Mouse (Mus musculus): ENCODE measurements around the gene Tcp11l1.

- TF ChIP-seq POLR2A (IDR thresholded peaks at IDR 0.05; ENCODE audit: low read depth, low read length) (no peak), CTCF (IDR thresholded peaks at IDR 0.05; ENCODE audit: borderline replicate concordance, insufficient read depth, low read length) (no peak)
These were observed 34.6 kb downstream of the Tcp11l1 start for GRCm38 (mm10) chr2:104677326-104677725.
